Mouse (Mus musculus): ENCODE measurements at regions not wholly inside any gene's neighbourhood (a gene's known extent, or its start where the extent isn't known, plus 50 kb on each side); places are given as distances from the start of the nearest gene placed in this dataset.

- 94% methylated on average over 4 of the region's 4 CpGs for WGBS
- no peak overlapping the region for H3K4me3 ChIP-seq (replicated peaks)
- H3K27me3 ChIP-seq, result no peaks in the 10 kb centered on the region
- H3K4me1 ChIP-seq, result no peaks in the 10 kb centered on the region
- H3K9me3 ChIP-seq, result 0 out of 2 replicates have a peak, but pooled peaks cover 3% of the 10 kb centered on the region
- no peaks in the 10 kb centered on the region for H3K36me3 ChIP-seq (replicated peaks)
- H3K27ac ChIP-seq, result no peak overlapping the region
- no peak for ATAC-seq (ENCODE audit: low FRiP score)
- H3K4me2 ChIP-seq, result no peak overlapping the region
- H3K9ac ChIP-seq, result no peak overlapping the region
These were observed 88.9 kb upstream of the Pgrmc2 start for GRCm38 (mm10) chr3:41171772-41172171.

- Histone ChIP-seq H3K4me3 (replicated peaks) (no peak overlapping the region), H3K27me3 (no peaks in the 10 kb centered on the region), H3K36me3 (replicated peaks) (no peaks in the 10 kb centered on the region), H3K9me3 (0 out of 2 replicates have a peak, but pooled peaks cover 3% of the 10 kb centered on the region), H3K27ac (no peak overlapping the region), H3K4me2 (no peak overlapping the region), H3K9ac (no peak overlapping the region), H3K4me1 (no peaks in the 10 kb centered on the region)
- ATAC-seq (ENCODE audit: low FRiP score), result no peak
- 82% methylated on average over 4 of the region's 4 CpGs for WGBS
These were observed 88.5 kb upstream of the Pgrmc2 start for GRCm38 (mm10) chr3:41171310-41171709.

- no peak for ATAC-seq (ENCODE audit: low FRiP score)
- H3K9me3 ChIP-seq, result 0 out of 2 replicates have a peak, but pooled peaks cover 3% of the 10 kb centered on the region
- H3K27ac ChIP-seq, result no peak overlapping the region
- no peaks in the 10 kb centered on the region for H3K4me1 ChIP-seq
- H3K9ac ChIP-seq, result no peak overlapping the region
- whole genome bisulfite sequencing, result 76% methylated on average over 6 of the region's 6 CpGs
- no peak overlapping the region for H3K4me3 ChIP-seq (replicated peaks)
- no peaks in the 10 kb centered on the region for H3K27me3 ChIP-seq
- H3K36me3 ChIP-seq (replicated peaks), result no peaks in the 10 kb centered on the region
- no peak overlapping the region for H3K4me2 ChIP-seq
These were observed 87.7 kb upstream of the Pgrmc2 start for GRCm38 (mm10) chr3:41170566-41170965.

- WGBS, result 91% methylated on average over 10 of the region's 10 CpGs
- Histone ChIP-seq H3K9me3 (0 out of 2 replicates have a peak, but pooled peaks cover 3% of the 10 kb centered on the region), H3K27ac (no peak overlapping the region), H3K9ac (no peak overlapping the region), H3K36me3 (replicated peaks) (no peaks in the 10 kb centered on the region), H3K4me3 (replicated peaks) (no peak overlapping the region), H3K4me1 (no peaks in the 10 kb centered on the region), H3K4me2 (no peak overlapping the region), H3K27me3 (no peaks in the 10 kb centered on the region)
- ATAC-seq (ENCODE audit: low FRiP score), result no peak
These were observed 86.6 kb upstream of the Pgrmc2 start for GRCm38 (mm10) chr3:41169430-41169829.

GRCm38 (mm10) chr3:41168181-41168967, 85.5 kb upstream of the Pgrmc2 start:
- Histone ChIP-seq H3K4me2 (no peak overlapping the region), H3K27ac (no peak overlapping the region), H3K4me1 (no peaks in the 10 kb centered on the region), H3K9me3 (0 out of 2 replicates have a peak, but pooled peaks cover 3% of the 10 kb centered on the region), H3K9ac (no peak overlapping the region), H3K36me3 (replicated peaks) (no peaks in the 10 kb centered on the region), H3K27me3 (no peaks in the 10 kb centered on the region), H3K4me3 (replicated peaks) (no peak overlapping the region)
- 82% methylated on average over 11 of the region's 11 CpGs for WGBS
- ATAC-seq (ENCODE audit: low FRiP score), result no peak

- H3K9me3 ChIP-seq, result 0 out of 2 replicates have a peak, but pooled peaks cover 3% of the 10 kb centered on the region
- no peak overlapping the region for H3K9ac ChIP-seq
- H3K36me3 ChIP-seq (replicated peaks), result no peaks in the 10 kb centered on the region
- no peaks in the 10 kb centered on the region for H3K27me3 ChIP-seq
- no peak overlapping the region for H3K4me3 ChIP-seq (replicated peaks)
- H3K4me2 ChIP-seq, result no peak overlapping the region
- no peak overlapping the region for H3K27ac ChIP-seq
- 97% methylated on average over 3 of the region's 3 CpGs for whole genome bisulfite sequencing
- H3K4me1 ChIP-seq, result no peaks in the 10 kb centered on the region
- ATAC-seq (ENCODE audit: low FRiP score), result no peak
These were observed 84.6 kb upstream of the Pgrmc2 start for GRCm38 (mm10) chr3:41167476-41167875.

GRCm38 (mm10) chr3:41164736-41165135, 81.9 kb upstream of the Pgrmc2 start:
- Histone ChIP-seq H3K4me1 (no peaks in the 10 kb centered on the region), H3K27ac (no peak overlapping the region), H3K9me3 (0 out of 2 replicates have a peak, but pooled peaks cover 3% of the 10 kb centered on the region), H3K27me3 (no peaks in the 10 kb centered on the region), H3K36me3 (replicated peaks) (no peaks in the 10 kb centered on the region), H3K4me2 (no peak overlapping the region), H3K9ac (no peak overlapping the region), H3K4me3 (replicated peaks) (no peak overlapping the region)
- ATAC-seq (ENCODE audit: low FRiP score), result no peak
- WGBS, result 83% methylated on average over 7 of the region's 7 CpGs

- Histone ChIP-seq H3K27me3 (no peaks in the 10 kb centered on the region), H3K36me3 (replicated peaks) (no peaks in the 10 kb centered on the region), H3K4me3 (replicated peaks) (no peak overlapping the region), H3K9ac (no peak overlapping the region), H3K4me2 (no peak overlapping the region), H3K4me1 (no peaks in the 10 kb centered on the region), H3K27ac (no peak overlapping the region), H3K9me3 (0 out of 2 replicates have a peak, but pooled peaks cover 3% of the 10 kb centered on the region)
- WGBS, result 88% methylated on average over 3 of the region's 3 CpGs
- ATAC-seq (ENCODE audit: low FRiP score), result no peak
These were observed 80.9 kb upstream of the Pgrmc2 start for GRCm38 (mm10) chr3:41163767-41164166.

GRCm38 (mm10) chr3:41162514-41162913, 79.7 kb upstream of the Pgrmc2 start:
- no peak for ATAC-seq (ENCODE audit: low FRiP score)
- WGBS, result 62% methylated on average over 1 of the region's 1 CpGs
- no peaks in the 10 kb centered on the region for H3K27me3 ChIP-seq
- no peaks in the 10 kb centered on the region for H3K36me3 ChIP-seq (replicated peaks)
- H3K4me2 ChIP-seq, result no peak overlapping the region
- no peaks in the 10 kb centered on the region for H3K4me1 ChIP-seq
- H3K9me3 ChIP-seq, result no peaks in the 10 kb centered on the region
- H3K27ac ChIP-seq, result no peak overlapping the region
- H3K4me3 ChIP-seq (replicated peaks), result no peak overlapping the region
- no peak overlapping the region for H3K9ac ChIP-seq

GRCm38 (mm10) chr3:41160648-41161047, 77.8 kb upstream of the Pgrmc2 start:
- no peak for ATAC-seq (ENCODE audit: low FRiP score)
- no peaks in the 10 kb centered on the region for H3K9me3 ChIP-seq
- H3K27me3 ChIP-seq, result no peaks in the 10 kb centered on the region
- H3K27ac ChIP-seq, result no peak overlapping the region
- no peak overlapping the region for H3K4me3 ChIP-seq (replicated peaks)
- H3K4me2 ChIP-seq, result no peak overlapping the region
- H3K9ac ChIP-seq, result no peak overlapping the region
- H3K36me3 ChIP-seq (replicated peaks), result no peaks in the 10 kb centered on the region
- H3K4me1 ChIP-seq, result no peaks in the 10 kb centered on the region

- Histone ChIP-seq H3K4me1 (no peaks in the 10 kb centered on the region), H3K36me3 (replicated peaks) (no peaks in the 10 kb centered on the region), H3K27ac (no peak overlapping the region), H3K9me3 (no peaks in the 10 kb centered on the region), H3K9ac (no peak overlapping the region), H3K4me2 (no peak overlapping the region), H3K4me3 (replicated peaks) (no peak overlapping the region), H3K27me3 (no peaks in the 10 kb centered on the region)
- no peak for ATAC-seq (ENCODE audit: low FRiP score)
- 84% methylated on average over 12 of the region's 12 CpGs for WGBS
These were observed 75.6 kb upstream of the Pgrmc2 start for GRCm38 (mm10) chr3:41158314-41158973.

GRCm38 (mm10) chr3:41157428-41157827, 74.6 kb upstream of the Pgrmc2 start:
- H3K27ac ChIP-seq, result no peak overlapping the region
- WGBS, result 90% methylated on average over 3 of the region's 3 CpGs
- H3K27me3 ChIP-seq, result no peaks in the 10 kb centered on the region
- no peak overlapping the region for H3K4me3 ChIP-seq (replicated peaks)
- no peak overlapping the region for H3K4me2 ChIP-seq
- no peak overlapping the region for H3K9ac ChIP-seq
- no peak for ATAC-seq (ENCODE audit: low FRiP score)
- no peaks in the 10 kb centered on the region for H3K4me1 ChIP-seq
- no peaks in the 10 kb centered on the region for H3K36me3 ChIP-seq (replicated peaks)
- no peaks in the 10 kb centered on the region for H3K9me3 ChIP-seq

- Histone ChIP-seq H3K4me1 (no peaks in the 10 kb centered on the region), H3K27me3 (no peaks in the 10 kb centered on the region), H3K36me3 (replicated peaks) (no peaks in the 10 kb centered on the region), H3K4me2 (no peak overlapping the region), H3K4me3 (replicated peaks) (no peak overlapping the region), H3K27ac (no peak overlapping the region), H3K9me3 (no peaks in the 10 kb centered on the region), H3K9ac (no peak overlapping the region)
- no peak for ATAC-seq (ENCODE audit: low FRiP score)
- WGBS, result 93% methylated on average over 2 of the region's 2 CpGs
These were observed 73.7 kb upstream of the Pgrmc2 start for GRCm38 (mm10) chr3:41156562-41156961.
